Mouse (Mus musculus): ENCODE results near the gene Fam178b. TPM values are rescaled to one million over a fixed set of nuclear protein-coding genes. Genes with fewer than 3 reads are reported as not detected.
"Not testable (repeated sequence)": the region's sequence is repeated elsewhere in the genome, so short reads cannot be mapped to it uniquely, and the experiment has no call there.

The Fam178b gene
- polyA plus RNA-seq, 1 experiment from 2014 or later = not detected

GRCm38 (mm10) chr1:36540807-36541206, 142.2 kb downstream of the Fam178b start:
- ATAC-seq (ENCODE audit: insufficient read depth, low FRiP score, low TSS enrichment) = no peak
- Histone ChIP-seq H3K4me2 (ENCODE audit: low read depth) (no peak overlapping the region), H3K36me3 (ENCODE audit: control insufficient read depth, insufficient read depth, low read length) (peaks cover 7% of the 10 kb centered on the region; the same call in 1 of the 2 replicates), H3K9ac (ENCODE audit: low read length) (no peak overlapping the region), H3K4me3 (ENCODE audit: low read depth, low read length) (no peak overlapping the region), H3K4me1 (ENCODE audit: control insufficient read depth, insufficient read depth, low read length) (no peaks in the 10 kb centered on the region), H3K9me3 (ENCODE audit: control insufficient read depth, low read length) (no peaks in the 10 kb centered on the region), H3K27ac (ENCODE audit: low read depth, low read length) (no peak overlapping the region), H3K27me3 (ENCODE audit: control insufficient read depth, insufficient read depth, low read length) (no peaks in the 10 kb centered on the region)
- 92% methylated on average over 12 of the region's 12 CpGs for WGBS
- DNase-seq (ENCODE audit: low spot score) = no peak

- Histone ChIP-seq H3K27me3 (ENCODE audit: control insufficient read depth, insufficient read depth, low read length) (no peaks in the 10 kb centered on the region), H3K36me3 (ENCODE audit: control insufficient read depth, insufficient read depth, low read length) (peaks cover 7% of the 10 kb centered on the region; the same call in 1 of the 2 replicates), H3K4me1 (ENCODE audit: control insufficient read depth, insufficient read depth, low read length) (no peaks in the 10 kb centered on the region), H3K27ac (ENCODE audit: low read depth, low read length) (no peak overlapping the region), H3K9me3 (ENCODE audit: control insufficient read depth, low read length) (no peaks in the 10 kb centered on the region), H3K4me2 (ENCODE audit: low read depth) (no peak overlapping the region), H3K4me3 (ENCODE audit: low read depth, low read length) (no peak overlapping the region), H3K9ac (ENCODE audit: low read length) (no peak overlapping the region)
- ATAC-seq (ENCODE audit: insufficient read depth, low FRiP score, low TSS enrichment) (no peak), DNase-seq (ENCODE audit: low spot score) (no peak)
- 93% methylated on average over 11 of the region's 11 CpGs for WGBS
Observed at GRCm38 (mm10) chr1:36540132-36540531, 142.9 kb downstream of the Fam178b start.

GRCm38 (mm10) chr1:36539186-36539585, 143.8 kb downstream of the Fam178b start, which contains the start of gene Gm42417:
Gene Gm42417, minus strand, starts transcription at chr1:36539429.
- Histone ChIP-seq H3K27ac (ENCODE audit: low read depth, low read length) (no peak within 1 kb of the TSS), H3K36me3 (ENCODE audit: control insufficient read depth, insufficient read depth, low read length) (peaks cover 7% of the 10 kb centered on the region; the same call in 1 of the 2 replicates), H3K9ac (ENCODE audit: low read length) (no peak within 1 kb of the TSS), H3K4me3 (ENCODE audit: low read depth, low read length) (no peak within 1 kb of the TSS), H3K27me3 (ENCODE audit: control insufficient read depth, insufficient read depth, low read length) (no peaks in the 10 kb centered on the region), H3K4me2 (ENCODE audit: low read depth) (no peak within 1 kb of the TSS), H3K9me3 (ENCODE audit: control insufficient read depth, low read length) (no peaks in the 10 kb centered on the region), H3K4me1 (ENCODE audit: control insufficient read depth, insufficient read depth, low read length) (no peaks in the 10 kb centered on the region)
- ATAC-seq (ENCODE audit: insufficient read depth, low FRiP score, low TSS enrichment) (no peak), DNase-seq (ENCODE audit: low spot score) (no peak)
- 47% methylated on average over 9 of the region's 9 CpGs for WGBS

- 87% methylated on average over 4 of the region's 4 CpGs for WGBS
- Histone ChIP-seq H3K4me2 (ENCODE audit: low read depth) (no peak overlapping the region), H3K4me3 (ENCODE audit: low read depth, low read length) (no peak overlapping the region), H3K36me3 (ENCODE audit: control insufficient read depth, insufficient read depth, low read length) (peaks cover 7% of the 10 kb centered on the region; the same call in 1 of the 2 replicates), H3K27me3 (ENCODE audit: control insufficient read depth, insufficient read depth, low read length) (no peaks in the 10 kb centered on the region), H3K9me3 (ENCODE audit: control insufficient read depth, low read length) (no peaks in the 10 kb centered on the region), H3K27ac (ENCODE audit: low read depth, low read length) (no peak overlapping the region), H3K4me1 (ENCODE audit: control insufficient read depth, insufficient read depth, low read length) (no peaks in the 10 kb centered on the region), H3K9ac (ENCODE audit: low read length) (no peak overlapping the region)
- ATAC-seq (ENCODE audit: insufficient read depth, low FRiP score, low TSS enrichment) (no peak), DNase-seq (ENCODE audit: low spot score) (no peak)
Observed at GRCm38 (mm10) chr1:36538727-36539126, 144.3 kb downstream of the Fam178b start.

- H3K27me3 ChIP-seq (ENCODE audit: control insufficient read depth, insufficient read depth, low read length); H3K27ac ChIP-seq (ENCODE audit: low read depth, low read length); H3K4me2 ChIP-seq (ENCODE audit: low read depth); H3K9ac ChIP-seq (ENCODE audit: low read length); H3K36me3 ChIP-seq (ENCODE audit: control insufficient read depth, insufficient read depth, low read length); H3K9me3 ChIP-seq (ENCODE audit: control insufficient read depth, low read length); DNase-seq (ENCODE audit: low spot score); H3K4me1 ChIP-seq (ENCODE audit: control insufficient read depth, insufficient read depth, low read length); H3K4me3 ChIP-seq (ENCODE audit: low read depth, low read length); ATAC-seq (ENCODE audit: insufficient read depth, low FRiP score, low TSS enrichment): not testable (repeated sequence)
- 95% methylated on average over 9 of the region's 9 CpGs for WGBS
Observed at GRCm38 (mm10) chr1:36536783-36537182, 146.2 kb downstream of the Fam178b start, which contains the start of gene Ankrd23. Gene Ankrd23, minus strand, starts transcription at chr1:36536883.

- H3K4me3 ChIP-seq (ENCODE audit: low read depth, low read length) = no peak overlapping the region
- no peak for ATAC-seq (ENCODE audit: insufficient read depth, low FRiP score, low TSS enrichment)
- no peaks in the 10 kb centered on the region for H3K27me3 ChIP-seq (ENCODE audit: control insufficient read depth, insufficient read depth, low read length)
- H3K4me1 ChIP-seq (ENCODE audit: control insufficient read depth, insufficient read depth, low read length) = no peaks in the 10 kb centered on the region
- no peak overlapping the region for H3K9ac ChIP-seq (ENCODE audit: low read length)
- WGBS = 86% methylated on average over 8 of the region's 8 CpGs
- H3K9me3 ChIP-seq (ENCODE audit: control insufficient read depth, low read length) = no peaks in the 10 kb centered on the region
- DNase-seq (ENCODE audit: low spot score) = no peak
- H3K27ac ChIP-seq (ENCODE audit: low read depth, low read length) = no peak overlapping the region
- H3K4me2 ChIP-seq (ENCODE audit: low read depth) = no peak overlapping the region
- peaks cover 6% of the 10 kb centered on the region; the same call in 1 of the 2 replicates for H3K36me3 ChIP-seq (ENCODE audit: control insufficient read depth, insufficient read depth, low read length)
Observed at GRCm38 (mm10) chr1:36536397-36536728, 146.6 kb downstream of the Fam178b start.

GRCm38 (mm10) chr1:36535477-36536396, 147.2 kb downstream of the Fam178b start:
- Histone ChIP-seq H3K9ac (ENCODE audit: low read length) (no peak overlapping the region), H3K4me3 (ENCODE audit: low read depth, low read length) (no peak overlapping the region), H3K4me2 (ENCODE audit: low read depth) (no peak overlapping the region), H3K4me1 (ENCODE audit: control insufficient read depth, insufficient read depth, low read length) (no peaks in the 10 kb centered on the region), H3K9me3 (ENCODE audit: control insufficient read depth, low read length) (no peaks in the 10 kb centered on the region), H3K27ac (ENCODE audit: low read depth, low read length) (no peak overlapping the region), H3K36me3 (ENCODE audit: control insufficient read depth, insufficient read depth, low read length) (peaks cover 3% of the 10 kb centered on the region; the same call in 1 of the 2 replicates), H3K27me3 (ENCODE audit: control insufficient read depth, insufficient read depth, low read length) (no peaks in the 10 kb centered on the region)
- DNase-seq (ENCODE audit: low spot score) (no peak), ATAC-seq (ENCODE audit: insufficient read depth, low FRiP score, low TSS enrichment) (no peak)
- WGBS = 84% methylated on average over 11 of the region's 11 CpGs

- Histone ChIP-seq H3K9me3 (ENCODE audit: control insufficient read depth, low read length) (no peaks in the 10 kb centered on the region), H3K27me3 (ENCODE audit: control insufficient read depth, insufficient read depth, low read length) (no peaks in the 10 kb centered on the region), H3K4me3 (ENCODE audit: low read depth, low read length) (no peak overlapping the region), H3K4me1 (ENCODE audit: control insufficient read depth, insufficient read depth, low read length) (no peaks in the 10 kb centered on the region), H3K36me3 (ENCODE audit: control insufficient read depth, insufficient read depth, low read length) (no peaks in the 10 kb centered on the region), H3K4me2 (ENCODE audit: low read depth) (no peak overlapping the region), H3K27ac (ENCODE audit: low read depth, low read length) (no peak overlapping the region), H3K9ac (ENCODE audit: low read length) (no peak overlapping the region)
- no peak for DNase-seq (ENCODE audit: low spot score)
- no peak for ATAC-seq (ENCODE audit: insufficient read depth, low FRiP score, low TSS enrichment)
- 78% methylated on average over 6 of the region's 6 CpGs for WGBS
Observed at GRCm38 (mm10) chr1:36534595-36535058, 148.4 kb downstream of the Fam178b start.

- Histone ChIP-seq H3K36me3 (ENCODE audit: control insufficient read depth, insufficient read depth, low read length) (no peaks in the 10 kb centered on the region), H3K9me3 (ENCODE audit: control insufficient read depth, low read length) (no peaks in the 10 kb centered on the region), H3K4me2 (ENCODE audit: low read depth) (no peak overlapping the region), H3K27me3 (ENCODE audit: control insufficient read depth, insufficient read depth, low read length) (no peaks in the 10 kb centered on the region), H3K27ac (ENCODE audit: low read depth, low read length) (no peak overlapping the region), H3K4me3 (ENCODE audit: low read depth, low read length) (no peak overlapping the region), H3K4me1 (ENCODE audit: control insufficient read depth, insufficient read depth, low read length) (no peaks in the 10 kb centered on the region), H3K9ac (ENCODE audit: low read length) (no peak overlapping the region)
- 82% methylated on average over 6 of the region's 6 CpGs for WGBS
- ATAC-seq (ENCODE audit: insufficient read depth, low FRiP score, low TSS enrichment) (no peak), DNase-seq (ENCODE audit: low spot score) (no peak)
Observed at GRCm38 (mm10) chr1:36533546-36533945, 149.4 kb downstream of the Fam178b start.

Data from neural tube, embryonic 11.5 days (tissue).